ENCODE assay signal across 10 mouse cellular contexts in the genomic region with DNA sequence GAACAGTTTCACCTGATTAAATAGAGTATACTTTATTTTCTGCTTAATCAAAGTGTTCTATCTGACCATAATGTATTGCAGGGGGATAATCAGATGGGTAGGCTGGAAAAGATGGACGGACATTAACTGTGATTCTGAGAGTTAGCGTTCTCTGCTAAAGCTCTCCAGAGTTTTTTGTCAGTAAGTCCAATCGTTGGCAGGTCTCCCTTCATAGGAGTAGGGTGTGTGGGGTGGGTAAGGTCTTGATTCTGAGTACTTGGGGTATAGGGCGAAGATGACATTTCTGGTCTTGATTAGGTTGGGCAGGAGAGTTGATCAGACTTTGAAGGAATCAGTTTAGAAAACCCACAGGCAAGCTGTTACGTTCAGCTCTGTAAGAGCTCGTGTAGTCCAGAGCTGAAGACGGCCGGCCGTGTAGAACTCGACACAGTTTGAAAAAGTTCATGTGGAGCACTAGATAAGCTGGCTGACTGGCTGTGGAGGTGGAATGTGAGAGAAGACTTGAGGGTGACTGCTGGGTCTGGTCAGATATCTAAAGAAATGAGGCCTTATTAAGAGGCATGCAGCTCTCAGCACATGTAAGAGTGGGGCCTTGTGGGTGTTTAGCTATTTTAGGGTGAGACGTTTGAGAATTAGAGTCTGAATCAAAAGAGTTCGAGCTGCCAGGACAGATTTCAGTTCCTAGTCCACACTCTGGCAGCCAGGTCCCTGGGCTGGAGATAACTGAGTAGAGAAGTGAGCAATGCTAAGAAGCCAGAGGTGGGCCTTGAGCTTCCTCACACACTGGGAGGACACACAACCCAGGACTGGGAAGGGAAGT. TPM values are rescaled to one million over a fixed set of nuclear protein-coding genes. Genes with fewer than 3 reads are reported as not detected.
DNase-seq lines count a peak whose midpoint lies in the region; ATAC-seq lines count a peak whose summit lies in the region.
"Had no signal": no experiment of that assay in that cellular context is flagged by ENCODE, and none has a peak within 500 bp of the region (broad histone marks: within the 10 kb centered on the region; RNA-seq: fewer than 3 reads in every experiment).

No protein-coding gene starts in this region.

- WGBS in kidney, embryonic 15.5 days = 79% methylated on average over 12 of the region's 12 CpGs
- WGBS in heart, embryonic 15.5 days = 24% methylated on average over 12 of the region's 12 CpGs

- no peak overlapping the region for H3K9ac ChIP-seq in kidney, embryonic 15.5 days
- H3K9ac ChIP-seq in heart, embryonic 15.5 days = 0 out of 2 replicates have a peak overlapping the region, but pooled peaks have one; percentile 4

- H3K4me2 ChIP-seq in kidney, embryonic 15.5 days = no peak overlapping the region
- H3K4me2 ChIP-seq in heart, embryonic 15.5 days = peak overlapping the region; percentile 51

- H3K36me3 ChIP-seq in kidney, embryonic 15.5 days = no peaks in the 10 kb centered on the region
- no peaks in the 10 kb centered on the region for H3K36me3 ChIP-seq in heart, embryonic 15.5 days

- peaks cover 43% of the 10 kb centered on the region for H3K4me1 ChIP-seq in kidney, embryonic 15.5 days
- peaks cover 73% of the 10 kb centered on the region for H3K4me1 ChIP-seq in heart, embryonic 15.5 days (replicated peaks)

- no peak overlapping the region for H3K4me3 ChIP-seq in kidney, embryonic 15.5 days (replicated peaks)
- H3K4me3 ChIP-seq in heart, embryonic 15.5 days = no peak overlapping the region

- no peaks in the 10 kb centered on the region for H3K9me3 ChIP-seq in kidney, embryonic 15.5 days (replicated peaks)
- H3K9me3 ChIP-seq in heart, embryonic 15.5 days (replicated peaks) = no peaks in the 10 kb centered on the region

- peak; percentile 31; the same call in 1 of the 2 replicates for ATAC-seq in kidney, embryonic 15.5 days (replicated peaks; ENCODE audit: low FRiP score)
- peak; percentile 73 for ATAC-seq in heart, embryonic 15.5 days (replicated peaks; ENCODE audit: insufficient number of reproducible peaks, insufficient read depth, low FRiP score, low read depth)
- ATAC-seq in megakaryocyte, adult 5-6 weeks (ENCODE audit: poor library complexity, severe bottlenecking) = peak; percentile 55
- ATAC-seq: forebrain, embryonic 16.5 days had no signal

- no peak for DNase-seq in kidney, postnatal 10 days
- peak; percentile 70 for DNase-seq in c-Kit-negative CD71-positive TER-119-positive erythroid progenitor cells, embryonic 14.5 days (ENCODE audit: low read depth, low spot score)
- DNase-seq in natural killer cell, adult 2 months (ENCODE audit: low spot score in 2 of 2) = no peak
- DNase-seq in urinary bladder, postnatal 14 days (ENCODE audit: low spot score) = no peak
- no peak for DNase-seq in urinary bladder, postnatal 10 days (ENCODE audit: low spot score)
- DNase-seq: kidney, postnatal 4 days had no signal

- H3K27ac ChIP-seq in kidney, embryonic 15.5 days = peak overlapping the region; percentile 37; the same call in 1 of the 2 replicates
- H3K27ac ChIP-seq in heart, embryonic 15.5 days = peak overlapping the region; percentile 89

- no peaks in the 10 kb centered on the region for H3K27me3 ChIP-seq in kidney, embryonic 15.5 days
- no peaks in the 10 kb centered on the region for H3K27me3 ChIP-seq in heart, embryonic 15.5 days

RNA-seq across cellular contexts. Expression of a gene that starts 7.6 kb away (rescaled TPM):
- 27.0 and 27.3 TPM in 2 replicates for polyA plus RNA-seq in kidney, embryonic 15.5 days (2015; fragmentation: Nextera tagmentation; extraction: Ambion mirVana)
- 43.7 TPM in 2 replicates for polyA plus RNA-seq in heart, embryonic 15.5 days (2015; fragmentation: Nextera tagmentation; extraction: Ambion mirVana)
- 25.7 and 32.3 TPM in 2 replicates for total RNA-seq in megakaryocyte, adult 5-6 weeks (2015)
- 30.0 and 31.3 TPM in 2 replicates for total RNA-seq in megakaryocyte, adult 5-6 weeks (2017)
